Mouse (Mus musculus) layer of hippocampus, postnatal 25 days (tissue): ENCODE results near the gene Rfx4. TPM values are rescaled to one million over a fixed set of nuclear protein-coding genes. Genes with fewer than 3 reads are reported as not detected.

Source experiments
- DNase-seq, 2 experiments: peaks; one replicate each; pipeline ENCODE4 v3.0.0; 2022; ENCODE audit warnings: mixed read lengths in 2 of 2, low spot score in 1 of 2; ENCODE audit errors: extremely low spot score in 1 of 2
- total RNA-seq, 2 experiments: library from RNA; stranded (reverse); gene quantifications; 2 replicates each; pipeline ENCODE4 v1.2.3; 2021

Rfx4 gene
- total RNA-seq, 2 experiments from 2014 or later = 9.3 to 12.6 TPM

DNA sequence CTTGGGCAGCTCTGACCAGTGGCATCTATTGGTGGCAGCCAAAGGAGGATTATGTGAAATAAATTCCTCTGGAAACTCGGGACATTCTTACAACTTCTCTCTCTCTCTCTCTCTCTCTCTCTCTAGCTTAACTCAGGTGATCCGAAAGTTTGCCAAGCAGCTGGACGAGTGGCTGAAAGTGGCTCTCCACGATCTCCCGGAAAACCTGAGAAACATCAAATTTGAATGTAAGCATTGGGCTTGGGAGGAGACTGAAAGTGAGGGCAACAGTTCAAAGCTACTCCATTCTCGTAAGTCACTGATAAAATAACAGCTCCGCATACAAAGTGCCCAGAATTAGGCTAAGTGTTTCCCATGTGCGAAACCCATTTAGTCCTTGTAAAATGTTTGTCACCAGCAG is 102.5 kb downstream of the Rfx4 start:
- no peak for DNase-seq

DNA sequence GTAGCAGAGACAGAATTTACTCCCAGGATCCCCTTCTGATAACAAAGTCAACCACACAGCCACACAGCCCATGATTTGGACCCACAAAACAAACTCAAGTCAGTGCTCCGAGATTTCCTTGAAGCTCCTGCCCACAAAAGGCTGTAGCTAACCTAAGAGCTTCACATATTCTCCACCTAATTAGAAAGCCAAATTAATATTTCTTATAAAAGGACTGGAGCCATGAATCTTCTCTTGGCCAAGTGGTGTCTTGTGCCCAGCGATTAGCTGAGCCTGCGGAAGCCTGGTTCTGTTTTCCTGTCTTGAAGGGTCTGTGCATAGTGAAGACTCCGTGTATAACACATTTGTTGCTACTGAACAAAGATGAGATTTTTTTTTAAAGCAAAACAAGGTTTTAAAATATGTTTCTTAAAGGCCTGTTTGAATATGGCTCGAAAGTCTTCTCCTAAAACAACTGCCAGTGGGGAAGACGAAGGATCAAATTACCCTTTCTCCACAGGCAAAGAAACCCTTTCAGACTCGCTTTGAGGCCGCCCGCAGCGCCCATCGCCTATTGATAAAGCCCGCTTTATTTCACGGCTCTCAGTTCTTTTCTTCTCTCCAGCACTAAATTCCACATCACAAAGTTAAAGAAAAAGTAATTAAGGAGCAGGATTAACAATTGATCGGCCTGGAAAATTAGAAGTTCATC is 103.1 kb downstream of the Rfx4 start:
- DNase-seq = no peak

DNA sequence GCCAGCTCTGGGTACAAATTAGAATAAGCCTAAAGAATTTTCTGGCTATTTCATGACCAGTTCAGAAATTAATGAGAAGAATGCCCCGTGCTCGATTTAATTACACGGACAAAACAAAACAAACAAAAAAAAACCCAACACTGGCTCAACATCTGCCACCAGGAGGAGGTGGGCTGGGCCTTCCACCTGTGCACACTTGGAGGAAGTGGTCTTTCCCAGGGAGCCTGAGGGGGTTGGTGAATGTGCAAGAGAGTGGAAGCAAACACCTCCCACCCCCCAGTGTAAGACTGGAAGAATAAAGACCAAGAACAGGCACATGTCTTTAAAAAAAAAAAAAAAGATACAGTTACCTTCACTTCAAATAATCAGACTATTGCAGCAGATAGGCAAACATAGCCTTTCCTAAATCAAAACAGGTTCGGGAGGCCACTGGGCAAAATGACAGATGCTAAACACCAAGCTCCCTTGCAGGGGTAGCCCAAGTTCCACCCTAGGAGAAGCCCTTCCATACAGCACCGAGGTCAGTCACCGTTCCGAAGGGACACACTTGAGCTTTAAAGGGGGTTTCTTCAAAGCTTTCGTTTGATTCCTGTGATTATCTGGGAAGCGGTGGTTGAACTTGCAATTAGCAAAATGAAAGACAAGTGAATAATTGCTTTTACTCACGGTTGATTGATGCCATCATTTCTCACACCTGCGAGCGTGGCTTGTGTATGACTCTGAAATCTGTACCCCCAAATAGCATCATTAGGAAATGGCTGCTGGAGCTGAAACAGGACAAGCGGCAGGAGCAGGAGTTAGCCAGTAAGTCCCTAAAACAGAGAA is 103.9 kb downstream of the Rfx4 start:
- DNase-seq = no peak

DNA sequence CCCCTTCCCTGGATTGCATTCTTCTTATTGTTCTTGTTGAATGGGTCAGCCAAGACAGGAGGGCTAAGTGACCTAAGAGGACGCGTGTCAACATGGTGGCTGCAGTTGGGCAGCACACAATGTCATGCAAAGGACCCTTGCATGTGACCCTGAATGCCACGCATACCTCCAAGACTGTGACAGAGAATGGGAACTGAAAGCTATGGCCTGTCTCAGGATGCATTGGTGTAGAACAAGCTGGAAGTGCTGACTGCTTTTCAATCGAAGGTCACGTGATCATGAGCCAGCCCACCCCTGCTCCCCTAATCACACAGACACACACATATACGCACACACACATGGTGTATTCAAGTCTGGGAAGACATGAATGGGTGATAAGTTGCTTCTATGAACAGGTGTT is 107.6 kb downstream of the Rfx4 start:
- DNase-seq = no peak

DNA sequence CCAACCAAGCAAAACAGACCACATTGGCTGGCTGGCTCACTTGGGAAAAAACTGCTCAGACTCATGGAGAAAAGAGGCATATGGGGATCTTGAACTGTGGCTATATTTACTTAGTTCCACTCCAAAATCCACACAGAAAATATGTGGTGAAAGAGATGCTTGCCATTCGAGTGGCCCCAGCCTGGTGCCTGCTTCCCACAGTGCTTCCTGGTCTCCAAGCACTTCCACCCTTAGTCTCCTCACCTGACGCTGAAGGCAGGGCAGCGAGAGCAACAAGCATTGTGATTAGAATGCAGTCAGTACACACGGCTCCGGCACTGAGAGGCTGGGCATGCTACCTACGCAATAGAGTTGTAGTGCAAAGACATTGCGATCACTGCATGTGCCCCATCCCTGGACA is 111.7 kb downstream of the Rfx4 start:
- no peak for DNase-seq

DNA sequence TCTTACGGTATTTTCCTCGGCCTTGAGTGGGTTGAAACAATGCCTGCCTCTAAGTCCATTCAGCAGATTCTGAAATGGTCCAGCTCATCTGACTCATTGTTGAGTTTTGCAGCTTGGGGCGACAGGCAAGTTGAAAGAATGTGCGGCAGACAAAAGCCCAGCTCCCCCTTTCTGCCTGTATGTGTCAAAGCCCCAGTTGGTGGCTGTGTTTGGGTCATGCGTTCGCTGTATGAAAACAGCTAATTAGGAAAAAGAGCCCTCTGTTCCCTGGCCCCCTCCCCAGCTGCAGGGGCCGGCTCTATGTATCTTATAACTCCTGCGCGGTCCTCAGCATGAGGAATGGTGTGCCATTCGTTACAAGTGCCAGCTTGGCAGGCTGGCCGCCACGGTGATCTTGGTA is 115.4 kb downstream of the Rfx4 start:
- no peak for DNase-seq

DNA sequence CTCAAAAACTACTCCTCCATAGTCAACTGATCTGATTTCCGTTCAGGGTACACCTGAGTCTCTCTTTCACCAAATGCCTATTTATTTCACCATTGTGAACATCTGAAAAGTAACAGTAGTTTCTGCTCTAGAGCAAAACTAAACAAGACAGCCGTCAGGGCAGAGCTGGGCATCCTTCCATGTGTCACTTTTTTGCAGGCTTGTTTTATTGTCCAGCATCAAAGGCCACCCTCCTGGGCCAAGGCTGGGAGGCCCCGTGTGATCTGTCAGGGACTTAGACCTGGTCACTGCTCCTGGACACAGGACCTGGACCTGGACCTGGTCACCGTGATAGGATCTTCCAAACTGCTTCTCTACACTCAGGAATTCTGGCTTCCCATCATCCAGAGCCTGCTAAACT is 116.1 kb downstream of the Rfx4 start:
- DNase-seq = no peak

DNA sequence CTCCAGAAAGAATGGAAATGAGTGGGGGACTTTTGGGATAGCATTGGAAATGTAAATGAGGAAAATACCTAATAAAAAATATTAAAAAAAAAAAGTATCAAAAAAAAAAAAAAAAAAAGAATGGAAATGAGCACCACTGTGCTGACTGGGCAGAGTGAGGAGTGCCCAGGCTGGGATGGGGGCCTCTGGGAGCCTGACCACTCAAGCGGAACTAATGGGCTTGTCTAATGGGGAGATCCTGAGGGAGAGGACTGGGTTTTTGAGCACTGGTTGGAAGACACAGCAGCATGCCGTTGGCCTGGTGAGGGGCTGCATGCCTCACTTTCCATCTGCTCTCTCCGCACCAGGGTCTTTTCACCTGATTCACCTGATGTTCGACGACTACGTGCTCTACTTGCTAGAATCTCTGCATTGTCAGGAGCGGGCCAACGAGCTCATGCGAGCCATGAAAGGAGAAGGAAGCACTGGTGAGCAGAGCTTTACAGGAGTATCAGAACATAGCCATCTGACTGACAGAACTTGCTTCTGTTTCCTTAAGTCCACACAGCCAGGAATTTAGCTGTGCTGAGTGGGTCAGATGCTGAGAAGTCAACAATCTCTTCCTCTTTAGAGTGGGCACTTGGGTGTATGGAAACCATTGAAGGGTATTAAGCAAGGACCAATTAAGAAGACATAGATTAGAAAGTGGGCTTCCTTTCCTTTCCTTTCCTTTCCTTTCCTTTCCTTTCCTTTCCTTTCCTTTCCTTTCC is 124.1 kb downstream of the Rfx4 start:
- DNase-seq = no peak

DNA sequence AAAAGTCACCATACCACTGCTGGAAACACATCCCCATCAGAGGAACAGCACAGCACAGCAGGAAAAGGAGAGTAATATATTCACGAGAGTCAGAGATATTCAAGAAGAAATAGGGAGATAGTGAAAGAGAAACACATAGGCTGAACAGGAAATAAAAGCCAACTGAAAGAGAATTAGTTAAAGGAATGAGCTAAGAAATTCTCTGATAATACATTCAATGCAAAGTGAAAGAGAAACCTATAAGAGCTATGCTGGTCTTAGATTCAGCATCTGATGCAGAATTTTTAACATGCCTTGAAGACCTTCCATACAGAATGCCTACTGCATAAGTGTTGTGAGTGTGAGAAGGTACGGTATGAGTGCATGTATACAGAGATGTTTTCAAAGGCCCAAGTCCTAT is 126.7 kb downstream of the Rfx4 start:
- no peak for DNase-seq

DNA sequence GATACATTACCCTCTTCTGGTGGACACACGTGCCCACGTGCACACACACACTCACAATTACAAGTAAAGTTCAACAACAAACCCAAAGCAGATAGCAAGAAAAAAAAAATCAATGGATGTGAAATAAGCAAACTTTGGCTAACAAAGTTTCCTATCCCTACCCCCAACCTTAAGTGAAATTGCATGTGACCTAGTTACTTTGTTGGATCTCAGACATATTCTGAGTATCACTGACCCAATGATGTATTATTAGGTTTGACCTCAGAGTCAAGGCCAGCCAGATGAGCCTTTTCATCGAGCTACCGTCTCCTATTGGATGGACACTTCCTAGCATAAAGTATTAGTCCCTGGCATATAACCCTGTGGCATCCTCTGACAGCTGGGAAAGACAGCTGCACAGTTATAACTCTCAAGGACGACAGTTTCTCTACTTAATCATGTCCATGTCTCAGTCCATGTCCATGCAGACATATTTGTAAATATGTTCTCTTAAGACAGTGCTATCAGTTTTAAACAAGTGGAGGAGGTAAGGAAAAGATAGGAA is 129.6 kb downstream of the Rfx4 start:
- DNase-seq = no peak

DNA sequence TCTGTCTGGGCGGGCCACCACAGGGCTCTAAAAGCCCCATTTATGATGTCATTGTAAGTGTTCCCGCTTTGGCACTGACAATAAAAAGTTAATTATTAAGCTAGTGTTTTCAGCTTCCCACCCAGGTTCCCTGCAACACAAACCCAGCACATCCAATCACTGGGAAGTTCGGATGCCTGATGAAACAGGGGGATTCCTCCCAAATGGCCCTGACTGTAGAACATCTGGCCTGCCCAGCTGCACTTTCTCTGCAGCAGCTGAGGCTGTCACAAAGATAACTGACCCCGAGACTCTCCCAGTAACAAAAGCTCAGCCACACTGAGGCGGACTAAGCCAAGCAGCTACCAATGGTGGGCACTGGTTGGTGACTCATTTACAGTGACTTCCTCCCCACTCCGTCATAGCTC is 130.4 kb downstream of the Rfx4 start:
- no peak for DNase-seq

DNA sequence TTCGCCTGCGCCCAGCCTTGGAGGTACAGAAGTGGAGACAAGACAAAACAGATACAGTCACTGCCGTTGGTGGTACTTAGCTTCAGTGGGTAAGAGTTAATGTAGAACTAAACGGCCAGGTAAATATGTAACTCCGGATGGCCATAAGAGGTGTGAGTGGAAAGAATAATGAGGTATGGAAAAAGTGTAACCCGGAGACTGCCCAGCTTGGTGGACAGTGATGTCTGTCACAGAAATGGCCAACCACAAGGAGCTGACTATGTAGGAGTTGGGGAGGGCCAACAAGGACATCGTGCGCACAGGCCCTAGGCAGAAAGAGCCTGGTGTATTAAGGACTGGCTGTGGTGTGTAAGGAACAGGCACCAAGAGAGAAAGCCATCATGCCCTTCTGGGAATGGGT is 130.9 kb downstream of the Rfx4 start:
- DNase-seq = no peak

DNA sequence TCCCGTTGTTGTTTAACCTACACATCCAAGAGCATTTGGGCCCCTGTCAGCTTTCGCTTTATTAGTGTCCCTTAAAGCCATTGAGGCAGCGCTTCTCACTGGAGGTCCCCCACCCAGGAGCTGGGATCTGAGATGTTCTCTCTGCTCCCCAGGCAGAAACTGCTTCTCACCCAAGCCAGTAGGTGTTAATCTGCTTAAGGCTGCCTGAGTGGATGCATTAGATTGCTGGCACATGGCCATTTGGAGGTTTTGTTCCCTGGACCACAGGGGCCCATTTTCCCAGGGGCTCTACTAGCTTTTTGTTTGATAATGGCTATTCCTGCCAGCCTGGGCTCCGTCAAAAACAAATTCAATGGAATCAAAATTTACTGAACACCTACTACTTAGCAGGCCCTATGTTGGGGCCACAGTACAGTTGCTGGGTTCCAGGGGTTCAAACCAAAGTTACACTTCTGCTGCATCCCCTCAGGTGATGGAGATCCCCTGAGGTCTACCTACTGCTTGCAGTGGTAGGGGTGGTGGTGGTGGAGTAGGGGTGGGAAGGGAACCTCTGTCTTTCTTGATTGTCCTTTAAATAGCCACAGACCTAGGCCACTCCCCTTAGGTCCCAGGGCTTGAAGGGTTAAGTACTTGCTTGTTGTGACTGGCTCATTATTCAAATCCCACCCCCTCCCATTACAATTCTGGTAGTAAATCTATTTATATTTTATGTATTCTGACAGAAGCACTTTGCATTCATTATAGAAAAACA is 133.4 kb downstream of the Rfx4 start:
- DNase-seq = no peak

DNA sequence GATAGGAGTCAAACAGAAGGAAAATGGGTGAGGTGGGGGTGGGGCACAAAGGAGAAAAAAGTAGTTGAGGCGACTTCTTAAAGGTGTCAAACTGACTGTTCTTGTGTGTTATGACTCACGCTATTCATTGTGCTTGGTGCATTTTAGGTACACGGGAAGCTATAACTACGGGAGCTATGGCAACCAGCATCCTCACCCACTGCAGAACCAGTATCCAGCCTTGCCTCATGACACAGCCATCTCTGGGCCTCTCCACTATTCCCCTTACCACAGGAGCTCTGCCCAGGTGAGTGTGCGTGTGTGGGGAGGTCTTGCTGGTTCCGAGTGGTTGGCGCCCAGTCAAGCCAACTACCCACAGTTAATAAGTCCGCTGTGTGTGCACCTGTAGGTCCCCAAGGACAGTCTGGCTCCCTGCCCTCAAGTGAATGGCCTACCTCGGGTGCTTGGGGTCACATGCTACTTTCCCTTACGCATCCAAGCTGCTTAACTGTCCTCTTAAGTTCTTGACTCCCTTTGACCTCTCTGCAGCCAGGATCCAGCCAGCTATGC is 140.0 kb downstream of the Rfx4 start:
- DNase-seq = no peak

DNA sequence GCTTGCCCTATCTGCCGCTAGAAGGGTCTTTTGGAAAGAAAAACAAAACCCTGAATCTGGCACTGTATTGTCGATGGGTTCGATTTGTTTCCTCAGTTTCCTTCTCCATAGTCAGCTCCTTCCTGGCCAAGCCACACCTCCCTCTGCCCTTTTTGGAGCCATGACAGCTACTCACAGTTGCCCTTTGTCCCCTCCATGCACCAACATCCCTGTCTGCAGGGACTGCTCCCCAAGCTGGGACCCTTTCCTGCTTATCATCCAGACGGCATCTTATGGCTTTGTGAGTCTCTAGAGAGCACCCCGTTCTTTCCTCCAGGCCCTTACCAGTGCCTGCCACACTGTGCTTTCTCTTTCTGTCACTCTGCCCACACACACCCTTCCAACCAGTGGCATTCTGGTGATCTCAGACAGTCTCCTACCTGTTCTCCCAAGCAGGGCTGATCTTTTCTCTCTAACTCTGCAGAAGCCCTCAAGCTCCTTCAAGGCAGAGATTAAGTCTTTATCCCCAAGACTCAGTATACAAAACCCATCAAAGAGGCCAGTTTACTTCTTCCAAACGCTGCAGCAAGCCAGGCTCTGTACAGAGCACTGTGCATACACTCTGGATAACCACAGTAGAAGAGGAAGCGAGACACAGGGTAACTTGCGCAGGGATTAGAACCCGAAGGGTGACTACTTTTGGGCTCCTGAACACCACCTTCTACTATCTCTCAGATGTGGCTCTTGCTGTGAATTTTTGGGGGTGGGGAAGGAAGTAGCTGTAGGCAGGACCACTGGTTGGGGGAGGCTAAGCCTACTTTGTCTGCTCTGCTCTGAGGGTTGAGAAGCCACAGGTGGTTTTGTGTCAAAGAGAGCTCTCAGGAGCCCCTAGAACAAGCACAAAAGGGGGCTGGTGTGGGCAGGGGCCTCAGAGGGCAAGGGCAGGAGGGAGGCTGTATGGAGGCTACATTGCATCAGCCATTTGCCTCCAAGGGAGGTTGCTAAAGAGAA is 141.4 kb downstream of the Rfx4 start:
- no peak for DNase-seq

DNA sequence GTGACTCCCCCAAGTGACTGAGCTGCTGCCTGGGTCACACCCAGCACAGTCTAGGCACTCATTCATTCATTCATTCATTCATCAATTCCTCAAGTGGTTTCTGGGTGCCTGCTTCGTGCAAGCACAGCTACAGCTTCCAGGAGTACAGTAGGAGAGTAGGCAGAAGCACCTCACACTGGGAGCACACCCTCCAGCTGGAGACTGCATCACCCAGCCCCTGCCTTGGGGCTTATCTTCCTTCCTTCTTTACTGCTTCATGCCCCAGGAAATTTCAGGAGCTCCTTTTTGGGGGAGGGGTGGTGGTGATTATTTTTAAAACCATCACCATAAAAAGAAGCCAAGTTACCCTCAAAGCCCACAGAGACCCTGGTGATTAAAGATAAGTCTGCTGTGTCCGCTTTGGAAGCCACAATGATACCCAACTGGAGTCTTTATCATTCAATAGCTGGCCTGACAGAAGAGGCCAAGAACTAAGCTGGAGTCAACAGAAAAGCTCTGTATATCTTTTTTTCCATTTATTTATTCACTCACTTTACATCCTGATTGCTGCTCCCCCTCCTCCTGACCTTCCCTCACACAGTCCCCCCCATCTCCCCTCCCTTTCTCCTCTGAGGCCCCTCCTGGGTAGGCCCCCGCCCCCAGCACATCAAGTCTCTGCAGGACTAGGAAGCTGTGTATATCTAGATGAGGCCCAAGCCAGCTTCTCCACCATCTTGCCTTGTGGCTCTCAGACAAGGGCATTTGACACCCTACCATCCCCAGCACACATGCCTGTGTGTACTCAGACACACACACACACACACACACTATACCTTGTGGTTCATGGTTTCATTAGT is 142.5 kb downstream of the Rfx4 start:
- peak in 1 of 2 experiments; percentile 1 for DNase-seq

DNA sequence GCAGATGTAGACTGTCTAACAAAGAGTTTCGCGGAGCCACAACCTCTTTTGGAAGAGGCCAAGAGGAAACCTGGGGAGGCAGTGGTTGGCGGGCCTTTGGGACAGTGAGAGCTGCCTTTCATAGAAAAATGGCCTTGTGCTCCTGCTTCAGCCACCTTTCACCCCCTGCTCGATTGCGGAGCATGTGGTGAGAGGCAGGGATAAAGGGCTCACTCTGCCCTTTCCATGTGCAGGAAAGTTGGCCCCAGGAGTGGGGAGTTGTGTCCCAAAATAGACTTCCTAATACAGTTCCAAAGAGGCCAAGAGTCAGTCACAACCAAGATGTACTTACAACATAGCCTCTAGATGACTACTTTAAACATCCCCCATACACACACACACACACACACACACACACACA is 145.8 kb downstream of the Rfx4 start:
- no peak for DNase-seq

DNA sequence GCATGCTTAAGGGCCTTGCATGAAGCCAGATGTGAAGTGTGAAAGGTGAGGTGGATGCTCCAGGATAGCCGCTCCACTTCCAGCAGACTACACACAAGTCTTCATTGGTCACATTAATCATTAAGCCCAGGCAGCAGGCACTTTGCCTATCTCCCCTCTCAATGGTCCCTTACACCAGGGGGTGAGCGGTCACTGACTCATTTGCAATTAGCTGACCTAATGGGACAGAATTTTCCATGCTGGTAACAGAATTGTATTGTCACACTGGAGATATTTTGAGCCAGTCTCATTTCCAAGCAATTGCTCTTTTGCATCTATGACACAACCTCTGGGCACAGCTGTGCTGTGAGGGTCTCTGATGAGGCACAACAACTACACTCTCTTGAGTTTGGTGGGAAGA is 146.4 kb downstream of the Rfx4 start:
- no peak for DNase-seq
